Mouse (Mus musculus) thymus, adult 2 months (tissue): ENCODE measurements at regions not wholly inside any gene's neighbourhood (a gene's known extent, or its start where the extent isn't known, plus 50 kb on each side); places are given as distances from the start of the nearest gene placed in this dataset.

ENCODE experiments used
- DNase-seq: peaks from one replicate; pipeline ENCODE4 v3.0.0; 2021
- H3K27ac ChIP-seq: fragments of 200-500 bp; 2 replicates; pipeline ENCODE4 v1.5.1; 2012; ENCODE audit warnings: low read length, control low read depth; ENCODE audit not compliant: control insufficient read depth, insufficient read depth
- H3K27me3 ChIP-seq: fragments of 200-500 bp; 2 replicates; pipeline ENCODE4 v1.6.1; 2012; ENCODE audit warnings: mild to moderate bottlenecking, low read length, moderate library complexity, mixed read lengths; ENCODE audit not compliant: control insufficient read depth, insufficient read depth
- H3K36me3 ChIP-seq: fragments of 200-500 bp; 2 replicates; pipeline ENCODE4 v1.6.1; 2012; ENCODE audit warnings: mild to moderate bottlenecking, low read length, moderate library complexity; ENCODE audit not compliant: control insufficient read depth, insufficient read depth
- H3K4me1 ChIP-seq: fragments of 200-500 bp; replicated peaks from 2 replicates; pipeline ENCODE4 v1.6.1; 2012; ENCODE audit warnings: low read length; ENCODE audit not compliant: control insufficient read depth, insufficient read depth
- H3K4me3 ChIP-seq: fragments of 200-500 bp; 2 replicates; pipeline ENCODE4 v1.5.1; 2012; ENCODE audit warnings: mild to moderate bottlenecking, low read length, control low read depth, moderate library complexity; ENCODE audit not compliant: control insufficient read depth, insufficient read depth
- CTCF ChIP-seq: fragments of 200-500 bp; IDR thresholded peaks from 2 replicates; pipeline ENCODE4 v1.5.1; 2012; ENCODE audit warnings: mild to moderate bottlenecking, control low read depth, low read length, moderate library complexity, borderline replicate concordance; ENCODE audit not compliant: control insufficient read depth, poor library complexity, insufficient read depth; ENCODE audit errors: extremely low read depth
- POLR2A ChIP-seq: fragments of 200-500 bp; IDR thresholded peaks from 2 replicates; pipeline ENCODE4 v1.6.1; 2012; ENCODE audit warnings: mild to moderate bottlenecking, low read length, control low read depth, moderate library complexity; ENCODE audit not compliant: control insufficient read depth, poor library complexity, insufficient read depth; ENCODE audit errors: extremely low read depth
- WGBS: fragments of 180-500 bp; shearing (Covaris S2); methylation state at CpG from one replicate; pipeline ENCODE4 v1.1.7; 2018; 5-methylcytosine and 5-hydroxymethylcytosine counted together

GRCm38 (mm10) chr5:75880088-75880684 lies 98.1 kb downstream of the Kdr start:
- H3K27ac ChIP-seq = no peak overlapping the region
- no peaks in the 10 kb centered on the region for H3K27me3 ChIP-seq
- H3K4me3 ChIP-seq = no peak overlapping the region
- no peaks in the 10 kb centered on the region for H3K4me1 ChIP-seq
- no peak for DNase-seq
- 87% methylated on average over 10 of the region's 10 CpGs for WGBS
- TF ChIP-seq POLR2A = no peak
- TF ChIP-seq CTCF = no peak
- H3K36me3 ChIP-seq = no peaks in the 10 kb centered on the region

DNA sequence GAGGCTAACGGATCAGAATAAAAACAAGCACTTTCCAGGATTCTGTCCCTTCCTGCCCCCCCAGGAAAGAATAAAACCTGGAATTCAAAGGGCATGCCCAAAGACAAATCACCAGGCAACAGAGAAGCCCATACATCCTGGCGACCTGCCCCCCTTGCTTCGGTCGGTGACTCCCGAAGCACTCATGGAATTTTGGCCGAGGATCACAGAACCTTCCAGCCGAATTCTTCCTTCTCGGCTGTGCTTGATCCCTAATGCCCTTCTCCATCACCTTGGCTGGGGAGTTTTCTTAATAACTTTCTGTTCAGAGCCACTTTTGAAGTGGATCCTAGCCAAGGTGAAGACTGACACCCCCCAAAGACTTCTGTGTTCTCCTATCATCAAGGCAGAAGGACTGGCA lies 99.9 kb downstream of the Kdr start:
- 94% methylated on average over 8 of the region's 8 CpGs for WGBS
- DNase-seq = no peak
- no peak overlapping the region for H3K27ac ChIP-seq

GRCm38 (mm10) chr5:75877609-75877971 lies 100.7 kb downstream of the Kdr start:
- TF ChIP-seq POLR2A (no peak), CTCF (no peak)
- WGBS = 42% methylated on average over 4 of the region's 4 CpGs
- Histone ChIP-seq H3K27me3 (no peaks in the 10 kb centered on the region), H3K36me3 (no peaks in the 10 kb centered on the region), H3K4me1 (no peaks in the 10 kb centered on the region), H3K27ac (no peak overlapping the region), H3K4me3 (no peak overlapping the region)
- DNase-seq = no peak

More for the DNA sequence above, 99.9 kb downstream of the Kdr start:
- no peaks in the 10 kb centered on the region for H3K27me3 ChIP-seq
- no peaks in the 10 kb centered on the region for H3K36me3 ChIP-seq
- TF ChIP-seq CTCF (no peak), POLR2A (no peak)
- no peak overlapping the region for H3K4me3 ChIP-seq
- H3K4me1 ChIP-seq = no peaks in the 10 kb centered on the region

DNA sequence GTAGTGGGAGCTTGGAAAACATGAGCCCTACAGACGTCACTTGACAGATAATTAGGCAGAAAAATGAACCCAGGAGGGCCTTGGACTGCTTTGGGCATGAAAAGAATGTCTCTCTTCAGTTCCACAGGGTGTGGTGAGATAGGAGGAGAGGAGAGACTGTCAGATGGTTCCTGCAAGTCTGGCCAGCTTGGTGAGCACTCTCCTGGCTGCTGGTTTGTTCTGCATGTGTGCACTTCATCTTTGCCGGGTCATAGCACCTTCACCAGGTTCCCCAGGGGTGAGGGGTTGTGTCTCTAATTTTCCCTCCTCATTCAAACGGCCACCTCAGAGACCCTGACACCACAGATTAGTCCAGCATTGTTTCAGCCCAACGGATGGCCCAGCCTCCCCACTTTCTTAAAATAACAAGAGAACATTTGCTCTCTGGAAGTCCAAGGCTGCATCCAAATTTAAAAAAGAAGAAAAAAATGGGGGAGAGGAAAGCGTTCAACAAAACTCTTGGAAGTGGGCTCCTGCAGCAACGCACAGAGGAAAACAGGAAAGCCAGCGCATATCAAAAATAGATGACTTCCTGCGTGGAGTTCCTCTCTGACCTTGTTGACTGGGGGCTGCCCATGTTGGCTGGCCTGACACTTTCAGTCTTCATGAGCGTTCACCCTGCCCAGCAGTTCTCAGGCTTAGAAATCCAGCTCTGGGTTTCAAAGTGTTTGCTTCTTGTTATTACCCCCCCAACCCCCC lies 101.2 kb downstream of the Kdr start:
- no peak for DNase-seq
- Histone ChIP-seq H3K27ac (no peak overlapping the region), H3K4me3 (no peak overlapping the region), H3K27me3 (no peaks in the 10 kb centered on the region), H3K4me1 (no peaks in the 10 kb centered on the region), H3K36me3 (no peaks in the 10 kb centered on the region)
- WGBS = 19% methylated on average over 9 of the region's 9 CpGs
- TF ChIP-seq POLR2A = no peak
- TF ChIP-seq CTCF = no peak

GRCm38 (mm10) chr5:75871120-75871519 lies 107.1 kb downstream of the Kdr start:
- peak; percentile 57 for DNase-seq
- Histone ChIP-seq H3K4me1 (no peaks in the 10 kb centered on the region), H3K27me3 (no peaks in the 10 kb centered on the region), H3K27ac (no peak overlapping the region), H3K4me3 (no peak overlapping the region), H3K36me3 (no peaks in the 10 kb centered on the region)
- peak; percentile 63; the same call in 1 of the 2 replicates for TF ChIP-seq CTCF
- no peak for TF ChIP-seq POLR2A
- 17% methylated on average over 8 of the region's 8 CpGs for WGBS

GRCm38 (mm10) chr5:75870666-75871065 lies 107.6 kb downstream of the Kdr start:
- 91% methylated on average over 14 of the region's 14 CpGs for WGBS
- H3K27ac ChIP-seq = no peak overlapping the region
- no peak for DNase-seq
- no peak overlapping the region for H3K4me3 ChIP-seq
- H3K4me1 ChIP-seq = no peaks in the 10 kb centered on the region
- H3K36me3 ChIP-seq = no peaks in the 10 kb centered on the region
- H3K27me3 ChIP-seq = no peaks in the 10 kb centered on the region
- TF ChIP-seq CTCF = no peak
- TF ChIP-seq POLR2A = no peak
